Mouse (Mus musculus): ENCODE results near the gene Gm21830. TPM values are rescaled to one million over a fixed set of nuclear protein-coding genes. Genes with fewer than 3 reads are reported as not detected.
"Not testable (repeated sequence)": the region's sequence is repeated elsewhere in the genome, so short reads cannot be mapped to it uniquely, and the experiment has no call there.

The Gm21830 gene
- polyA plus RNA-seq (2012; rRNA removed) = not detected in 2 replicates

- H3K4me1 ChIP-seq (ENCODE audit: control insufficient read depth, insufficient read depth, low read length); H3K4me3 ChIP-seq (replicated peaks; ENCODE audit: insufficient read depth, low read depth, low read length); H3K27ac ChIP-seq (ENCODE audit: insufficient read depth, low read length); H3K27me3 ChIP-seq (ENCODE audit: control insufficient read depth, insufficient read depth, low read length); DNase-seq: not testable (repeated sequence)
- no CpG with 5 or more reads among the region's 1 CpGs for WGBS
These were observed at the start of gene Gm21830 for GRCm38 (mm10) chr2:67413425-67413824. TSS of gene Gm21830 (plus strand) at chr2:67413725.

- TF ChIP-seq POLR2A (IDR thresholded peaks at IDR 0.05; ENCODE audit: borderline replicate concordance, insufficient read depth, low read length) = no peak
- TF ChIP-seq CTCF (IDR thresholded peaks at IDR 0.05; ENCODE audit: borderline replicate concordance, insufficient read depth, low read depth, low read length) = no peak
- Histone ChIP-seq H3K27ac (ENCODE audit: insufficient read depth, low read length) (no peak overlapping the region), H3K4me3 (replicated peaks; ENCODE audit: insufficient read depth, low read depth, low read length) (no peak overlapping the region), H3K4me1 (ENCODE audit: control insufficient read depth, insufficient read depth, low read length) (no peaks in the 10 kb centered on the region), H3K27me3 (ENCODE audit: control insufficient read depth, insufficient read depth, low read length) (no peaks in the 10 kb centered on the region)
- 68% methylated on average over 2 of the region's 2 CpGs for WGBS
- DNase-seq = no peak
These were observed 49.0 kb upstream of the Gm21830 start for GRCm38 (mm10) chr2:67364506-67364905.

GRCm38 (mm10) chr2:67378504-67378903, 35.0 kb upstream of the Gm21830 start:
- DNase-seq = no peak
- no peak overlapping the region for H3K4me3 ChIP-seq (replicated peaks; ENCODE audit: insufficient read depth, low read depth, low read length)
- TF ChIP-seq POLR2A (IDR thresholded peaks at IDR 0.05; ENCODE audit: borderline replicate concordance, insufficient read depth, low read length) (no peak), CTCF (IDR thresholded peaks at IDR 0.05; ENCODE audit: borderline replicate concordance, insufficient read depth, low read depth, low read length) (no peak)
- no peak overlapping the region for H3K27ac ChIP-seq (ENCODE audit: insufficient read depth, low read length)
- H3K27me3 ChIP-seq (ENCODE audit: control insufficient read depth, insufficient read depth, low read length) = no peaks in the 10 kb centered on the region
- H3K4me1 ChIP-seq (ENCODE audit: control insufficient read depth, insufficient read depth, low read length) = no peaks in the 10 kb centered on the region
- WGBS = 58% methylated on average over 3 of the region's 3 CpGs

GRCm38 (mm10) chr2:67420853-67421252, 7.3 kb downstream of the Gm21830 start:
- TF ChIP-seq POLR2A (IDR thresholded peaks at IDR 0.05; ENCODE audit: borderline replicate concordance, insufficient read depth, low read length) (no peak), CTCF (IDR thresholded peaks at IDR 0.05; ENCODE audit: borderline replicate concordance, insufficient read depth, low read depth, low read length) (no peak)
- Histone ChIP-seq H3K4me3 (replicated peaks; ENCODE audit: insufficient read depth, low read depth, low read length) (no peak overlapping the region), H3K4me1 (ENCODE audit: control insufficient read depth, insufficient read depth, low read length) (no peaks in the 10 kb centered on the region), H3K27me3 (ENCODE audit: control insufficient read depth, insufficient read depth, low read length) (no peaks in the 10 kb centered on the region), H3K27ac (ENCODE audit: insufficient read depth, low read length) (no peak overlapping the region)
- no peak for DNase-seq

- 88% methylated on average over 1 of the region's 1 CpGs for WGBS
- DNase-seq = no peak
- no peak overlapping the region for H3K4me3 ChIP-seq (replicated peaks; ENCODE audit: insufficient read depth, low read depth, low read length)
- TF ChIP-seq CTCF (IDR thresholded peaks at IDR 0.05; ENCODE audit: borderline replicate concordance, insufficient read depth, low read depth, low read length) (no peak), POLR2A (IDR thresholded peaks at IDR 0.05; ENCODE audit: borderline replicate concordance, insufficient read depth, low read length) (no peak)
- no peaks in the 10 kb centered on the region for H3K27me3 ChIP-seq (ENCODE audit: control insufficient read depth, insufficient read depth, low read length)
- H3K4me1 ChIP-seq (ENCODE audit: control insufficient read depth, insufficient read depth, low read length) = no peaks in the 10 kb centered on the region
- H3K27ac ChIP-seq (ENCODE audit: insufficient read depth, low read length) = no peak overlapping the region
These were observed 9.3 kb downstream of the Gm21830 start for GRCm38 (mm10) chr2:67422799-67423198.

GRCm38 (mm10) chr2:67433081-67433480, 19.6 kb downstream of the Gm21830 start, which contains the start of gene Gm26727:
TSS of gene Gm26727 (minus strand) at chr2:67433181.
- TF ChIP-seq POLR2A (IDR thresholded peaks at IDR 0.05; ENCODE audit: borderline replicate concordance, insufficient read depth, low read length) = no peak
- no peak for TF ChIP-seq CTCF (IDR thresholded peaks at IDR 0.05; ENCODE audit: borderline replicate concordance, insufficient read depth, low read depth, low read length)
- no peak within 1 kb of the TSS for H3K27ac ChIP-seq (ENCODE audit: insufficient read depth, low read length)
- no peak within 1 kb of the TSS for H3K4me3 ChIP-seq (replicated peaks; ENCODE audit: insufficient read depth, low read depth, low read length)
- H3K4me1 ChIP-seq (ENCODE audit: control insufficient read depth, insufficient read depth, low read length) = no peaks in the 10 kb centered on the region
- 68% methylated on average over 2 of the region's 2 CpGs for WGBS
- DNase-seq = no peak
- no peaks in the 10 kb centered on the region for H3K27me3 ChIP-seq (ENCODE audit: control insufficient read depth, insufficient read depth, low read length)

- WGBS = 91% methylated on average over 8 of the region's 8 CpGs
- no peaks in the 10 kb centered on the region for H3K27me3 ChIP-seq (ENCODE audit: control insufficient read depth, insufficient read depth, low read length)
- no peaks in the 10 kb centered on the region for H3K4me1 ChIP-seq (ENCODE audit: control insufficient read depth, insufficient read depth, low read length)
- no peak overlapping the region for H3K27ac ChIP-seq (ENCODE audit: insufficient read depth, low read length)
- no peak overlapping the region for H3K4me3 ChIP-seq (replicated peaks; ENCODE audit: insufficient read depth, low read depth, low read length)
- no peak for DNase-seq
- TF ChIP-seq CTCF (IDR thresholded peaks at IDR 0.05; ENCODE audit: borderline replicate concordance, insufficient read depth, low read depth, low read length) = no peak
- TF ChIP-seq POLR2A (IDR thresholded peaks at IDR 0.05; ENCODE audit: borderline replicate concordance, insufficient read depth, low read length) = no peak
These were observed 24.8 kb downstream of the Gm21830 start for GRCm38 (mm10) chr2:67438309-67438708.

GRCm38 (mm10) chr2:67445780-67446179, 32.3 kb downstream of the Gm21830 start, which contains the start of gene Xirp2:
TSS of gene Xirp2 (plus strand) at chr2:67446002.
- H3K27me3 ChIP-seq (ENCODE audit: control insufficient read depth, insufficient read depth, low read length) = no peaks in the 10 kb centered on the region
- no peak for TF ChIP-seq CTCF (IDR thresholded peaks at IDR 0.05; ENCODE audit: borderline replicate concordance, insufficient read depth, low read depth, low read length)
- TF ChIP-seq POLR2A (IDR thresholded peaks at IDR 0.05; ENCODE audit: borderline replicate concordance, insufficient read depth, low read length) = no peak
- H3K27ac ChIP-seq (ENCODE audit: insufficient read depth, low read length) = no peak within 1 kb of the TSS
- 78% methylated on average over 3 of the region's 3 CpGs for WGBS
- DNase-seq = no peak
- no peak within 1 kb of the TSS for H3K4me3 ChIP-seq (replicated peaks; ENCODE audit: insufficient read depth, low read depth, low read length)
- H3K4me1 ChIP-seq (ENCODE audit: control insufficient read depth, insufficient read depth, low read length) = no peaks in the 10 kb centered on the region

Measured in cerebellum, adult 2 months (tissue).